Mouse (Mus musculus) left cerebral cortex, adult 9 months (tissue): Measurements from ENCODE around the gene Tmem231.

ENCODE experiments used
- DNase-seq, 2 experiments: peaks; one replicate each; pipeline ENCODE4 v3.0.0; 2022; ENCODE audit warnings: low spot score in 2 of 2

Gene Tmem231

GRCm38 (mm10) chr8:111933348-111934076 lies at the start of gene Tmem231:
TSS of gene Tmem231 (minus strand) at chr8:111933881.
- peak; percentile 88 to 90 for DNase-seq

DNA sequence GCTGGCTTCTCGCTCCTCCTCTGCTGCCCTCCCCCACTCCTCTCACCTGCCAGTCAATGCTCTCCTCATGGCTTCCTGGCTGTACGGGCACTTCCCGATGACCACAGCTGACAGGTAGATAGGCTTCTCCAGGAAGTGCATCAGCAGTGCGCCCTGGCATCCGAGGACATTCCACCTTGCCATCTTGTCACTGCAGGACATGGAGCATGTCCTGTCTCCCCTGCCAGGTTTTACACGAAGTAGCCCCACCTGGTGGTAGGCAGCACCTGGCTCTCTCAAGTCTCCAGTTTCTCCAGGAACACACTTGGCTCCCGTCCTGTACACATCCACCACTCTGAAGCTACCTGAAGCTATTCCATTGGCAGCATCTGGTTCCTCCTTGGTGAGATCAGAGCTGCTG lies 48.4 kb upstream of the Tmem231 start:
- DNase-seq = no peak

DNA sequence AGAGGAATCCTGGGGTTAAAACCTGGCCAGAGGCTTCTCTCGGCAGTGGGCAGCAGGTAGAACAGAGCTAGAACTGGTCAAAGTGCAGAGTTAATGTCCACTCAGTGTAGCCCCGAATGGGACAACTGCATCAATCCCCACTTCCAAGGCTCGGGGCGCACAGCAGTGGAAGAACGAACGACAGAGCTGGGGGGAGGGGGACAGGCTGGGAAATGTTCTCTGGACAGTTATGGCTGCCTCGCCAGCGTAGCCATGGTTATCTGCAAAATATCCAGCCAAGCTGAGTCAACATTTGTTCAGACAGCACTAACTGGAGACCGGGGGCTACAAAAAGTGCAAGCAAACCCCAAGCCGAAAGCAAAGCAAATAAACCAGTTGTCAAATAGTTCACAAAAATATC lies 44.5 kb upstream of the Tmem231 start:
- DNase-seq = no peak

DNA sequence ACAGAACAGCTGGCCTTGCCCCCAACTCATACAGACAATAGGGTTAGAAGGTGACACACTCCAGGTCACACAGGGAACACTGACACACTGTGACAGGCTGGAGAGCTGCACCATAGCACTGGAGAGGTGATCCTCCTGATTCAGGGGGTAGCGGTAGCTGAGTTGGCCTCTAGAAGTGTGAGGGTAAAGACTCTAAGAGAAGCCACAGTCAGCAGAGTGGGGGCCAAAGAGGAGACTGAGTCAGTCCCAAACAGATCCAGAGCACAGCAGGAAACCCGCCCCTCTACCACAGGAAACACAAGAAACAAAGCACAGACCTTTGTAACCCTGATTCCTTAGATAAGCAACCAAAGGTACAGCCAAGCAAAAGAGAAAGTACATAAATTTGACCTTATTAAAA lies 42.6 kb upstream of the Tmem231 start:
- DNase-seq = no peak

DNA sequence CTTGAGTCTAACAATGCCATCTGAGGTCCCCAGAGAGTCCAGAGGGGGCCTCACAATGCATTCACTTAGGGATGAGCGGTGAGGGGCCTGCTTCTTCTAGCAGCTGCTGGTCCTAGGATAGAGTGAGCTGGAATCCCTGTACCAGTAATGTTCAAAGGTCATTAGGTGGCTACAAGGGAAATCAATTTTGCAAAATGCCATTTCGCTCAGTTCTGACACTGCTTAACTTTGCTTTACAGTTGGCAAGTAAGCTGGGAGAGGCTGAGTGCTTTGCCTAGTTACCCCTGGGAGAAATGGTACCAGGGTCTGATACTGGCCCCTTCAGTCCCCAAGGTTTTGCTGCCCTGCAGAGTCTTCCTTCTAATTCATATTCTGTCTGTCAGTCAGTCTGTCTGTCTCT lies 42.0 kb upstream of the Tmem231 start:
- DNase-seq = no peak

DNA sequence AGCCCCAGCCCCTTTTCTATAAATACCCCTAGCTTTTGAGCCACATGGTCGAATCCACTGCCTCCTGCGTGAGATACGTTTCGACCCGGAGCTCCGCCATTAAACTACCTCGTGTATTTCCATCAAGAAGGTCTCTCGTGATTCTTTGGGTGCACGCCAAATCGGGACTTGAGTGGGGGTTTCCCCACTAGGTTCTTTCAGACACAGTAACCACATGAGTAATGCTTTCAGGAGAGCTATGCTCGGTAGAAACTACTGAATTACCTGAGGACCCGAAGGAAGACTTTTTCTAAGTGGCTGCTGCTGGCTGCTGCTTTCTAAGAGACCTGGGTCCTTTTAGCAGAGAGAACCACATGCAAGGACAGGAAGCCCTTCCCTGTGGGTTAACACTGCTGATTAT lies 40.5 kb upstream of the Tmem231 start:
- DNase-seq = no peak

DNA sequence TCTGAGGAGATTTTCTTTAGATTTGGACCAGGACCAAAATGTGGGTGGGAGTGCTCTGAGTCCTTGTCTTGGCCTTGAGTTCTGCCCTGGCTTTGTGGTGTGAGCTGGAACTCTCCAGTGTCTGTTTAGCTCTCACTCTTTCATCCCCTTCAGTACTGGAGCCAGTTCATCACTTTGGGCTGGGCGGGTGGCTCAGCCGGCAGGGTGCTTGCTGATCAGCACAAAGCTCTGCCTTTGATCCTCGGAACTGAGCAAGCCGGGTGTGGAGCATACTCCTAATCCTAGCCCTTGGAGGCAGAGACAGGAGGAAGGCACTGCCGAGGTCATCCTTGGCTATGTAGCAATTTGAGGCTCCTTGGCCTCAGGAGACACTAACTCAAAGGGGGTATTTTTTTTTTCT lies 35.3 kb upstream of the Tmem231 start:
- DNase-seq = no peak

GRCm38 (mm10) chr8:111968541-111968940 lies 34.9 kb upstream of the Tmem231 start:
- no peak for DNase-seq

DNA sequence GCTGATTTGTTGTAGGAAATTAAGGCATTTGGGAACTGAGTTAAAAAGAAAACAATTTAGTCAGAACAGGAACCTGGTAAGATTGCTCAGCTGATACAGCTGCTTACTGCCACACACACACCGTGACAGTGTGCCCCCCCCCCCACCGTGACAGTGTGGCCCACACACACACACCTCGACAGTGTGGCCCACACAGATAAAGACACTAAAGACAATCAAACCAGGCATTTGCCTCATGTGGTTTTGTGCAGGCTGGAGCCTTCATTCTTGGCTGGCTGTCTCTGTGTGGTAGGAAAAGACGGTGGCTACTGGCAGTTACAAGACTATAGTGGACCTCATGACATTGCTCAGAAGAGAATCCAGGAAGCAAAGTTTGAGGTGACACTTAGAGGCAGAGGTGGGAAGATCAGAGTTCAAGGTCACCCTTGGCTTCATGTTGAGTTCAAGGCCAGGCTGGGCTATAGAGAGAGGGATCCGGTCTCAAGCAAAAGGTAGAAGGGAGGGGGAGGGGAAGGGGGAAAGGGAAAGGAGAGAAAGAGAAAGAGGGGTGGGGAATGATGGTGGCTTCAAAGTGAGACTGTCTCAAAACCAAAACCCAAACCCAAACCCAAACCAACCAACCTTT lies 33.7 kb upstream of the Tmem231 start:
- DNase-seq = no peak

DNA sequence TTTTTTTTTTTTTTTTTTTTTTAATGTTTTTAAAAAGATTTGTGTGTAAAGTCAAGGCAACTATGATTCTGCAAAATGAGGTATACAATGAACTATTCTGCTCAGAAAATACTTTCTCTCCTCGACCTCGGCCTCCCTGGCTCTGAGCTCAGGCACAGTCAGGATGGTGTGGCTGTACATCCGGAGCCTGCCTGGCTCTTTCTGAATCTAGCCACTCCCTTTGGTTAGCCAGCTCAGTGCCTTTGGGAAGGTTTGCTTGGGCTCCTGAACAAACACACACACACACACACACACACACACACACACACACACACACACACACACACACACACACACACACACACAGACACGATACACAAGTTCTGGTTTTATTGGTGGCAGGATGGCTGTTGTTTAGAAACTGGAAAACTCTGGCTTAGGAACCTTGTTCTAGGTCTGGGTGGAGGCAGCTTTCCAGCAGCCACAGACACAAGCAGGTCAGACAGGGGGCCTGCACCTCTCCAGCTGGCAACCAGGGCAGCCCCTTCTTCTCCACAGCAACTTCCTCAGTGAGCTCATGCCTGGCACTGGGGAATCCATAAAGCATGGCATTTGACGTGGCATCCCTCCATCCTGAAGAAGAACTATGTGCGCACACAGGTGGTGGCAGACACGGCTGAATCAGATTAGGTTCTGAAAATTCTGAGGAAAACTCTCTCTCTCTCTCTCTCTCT lies 31.3 kb upstream of the Tmem231 start:
- DNase-seq = no peak

- DNase-seq = no peak
Measured at GRCm38 (mm10) chr8:111964351-111964750, 30.7 kb upstream of the Tmem231 start.

- DNase-seq = no peak
Measured at GRCm38 (mm10) chr8:111963546-111963945, 29.9 kb upstream of the Tmem231 start.

- no peak for DNase-seq
Measured at GRCm38 (mm10) chr8:111963091-111963490, 29.4 kb upstream of the Tmem231 start.

DNA sequence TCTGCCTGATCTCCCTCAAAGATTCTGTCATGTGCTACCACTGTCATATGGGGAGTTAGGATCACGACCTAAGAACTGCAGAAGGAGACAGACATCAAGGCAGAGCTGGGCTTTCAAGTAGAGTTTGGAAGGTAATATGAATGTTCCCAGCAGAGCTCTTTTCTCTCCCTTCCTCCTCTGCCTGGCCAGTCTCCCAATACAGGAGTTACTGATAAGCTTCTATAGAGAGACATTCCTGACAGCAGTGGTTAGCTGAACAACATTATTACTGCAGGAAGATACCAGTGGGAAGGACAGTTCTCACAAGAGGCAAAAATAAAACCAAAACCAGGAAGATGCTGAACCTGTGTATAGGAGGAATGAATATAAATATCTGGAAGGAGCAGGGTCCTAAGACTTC lies 28.9 kb upstream of the Tmem231 start:
- no peak for DNase-seq

GRCm38 (mm10) chr8:111961330-111961729 lies 27.6 kb upstream of the Tmem231 start:
- DNase-seq = no peak

- DNase-seq = no peak
Measured at GRCm38 (mm10) chr8:111960591-111961321, 27.1 kb upstream of the Tmem231 start.

- no peak for DNase-seq
Measured at GRCm38 (mm10) chr8:111957231-111957630, 23.6 kb upstream of the Tmem231 start.

DNA sequence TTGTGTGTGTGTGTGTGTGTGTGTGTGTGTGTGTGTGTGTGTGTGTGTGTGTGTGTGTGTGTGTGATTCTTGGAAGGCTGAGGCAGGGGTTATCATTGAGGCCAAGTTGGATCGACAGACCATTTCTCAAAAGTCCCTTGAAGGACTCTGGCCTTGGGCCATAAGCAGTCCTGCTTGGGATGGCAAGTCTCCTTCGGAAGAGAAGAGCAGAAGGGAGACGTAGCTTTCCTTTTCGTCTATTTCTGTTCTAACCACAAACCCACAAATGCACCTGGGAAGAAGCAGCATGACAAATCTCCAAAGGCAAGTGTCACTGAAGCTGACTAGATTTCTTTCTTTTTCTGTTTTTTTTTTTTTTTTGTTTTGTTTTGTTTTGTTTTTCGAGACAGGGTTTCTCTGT lies 22.2 kb upstream of the Tmem231 start:
- no peak for DNase-seq

DNA sequence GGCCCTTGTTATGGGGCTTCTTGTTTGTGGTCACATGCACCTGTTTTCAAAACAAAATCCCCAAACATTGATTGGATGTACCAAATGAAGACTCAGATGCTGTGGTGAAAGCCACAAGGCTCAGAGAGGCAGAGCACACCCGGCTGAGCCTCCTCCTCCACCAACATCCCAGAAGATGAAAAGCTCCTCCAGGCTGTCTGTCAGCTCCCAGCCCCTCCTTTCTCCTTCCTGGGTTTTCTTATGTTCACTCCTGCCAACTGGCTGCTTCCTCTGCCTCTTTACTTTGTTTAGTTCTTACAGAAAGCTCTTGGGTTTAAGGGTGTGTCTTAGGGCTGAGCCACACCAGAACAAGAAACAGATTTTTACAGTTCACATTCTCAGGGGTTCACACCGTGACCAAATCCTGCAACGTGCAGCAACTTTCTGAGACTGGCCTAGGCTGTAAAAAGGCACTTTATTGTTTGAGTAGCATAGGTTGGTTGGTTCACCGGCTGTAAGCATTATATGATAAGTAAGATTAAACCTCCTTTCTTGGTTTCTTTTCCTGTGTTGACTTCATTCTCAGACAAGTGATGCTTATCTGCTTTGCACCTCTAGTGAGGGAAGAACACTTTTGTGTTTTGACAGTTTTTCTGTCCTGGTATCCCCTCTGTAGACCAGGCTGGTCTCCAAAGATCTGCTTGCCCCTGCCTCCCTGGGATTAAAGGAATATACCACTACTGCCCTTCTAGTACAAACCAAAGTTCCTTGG lies 21.3 kb upstream of the Tmem231 start:
- DNase-seq = no peak

GRCm38 (mm10) chr8:111951936-111952335 lies 18.3 kb upstream of the Tmem231 start:
- DNase-seq = no peak

GRCm38 (mm10) chr8:111951317-111951716 lies 17.6 kb upstream of the Tmem231 start:
- peak in 1 of 2 experiments; percentile 77 for DNase-seq

DNA sequence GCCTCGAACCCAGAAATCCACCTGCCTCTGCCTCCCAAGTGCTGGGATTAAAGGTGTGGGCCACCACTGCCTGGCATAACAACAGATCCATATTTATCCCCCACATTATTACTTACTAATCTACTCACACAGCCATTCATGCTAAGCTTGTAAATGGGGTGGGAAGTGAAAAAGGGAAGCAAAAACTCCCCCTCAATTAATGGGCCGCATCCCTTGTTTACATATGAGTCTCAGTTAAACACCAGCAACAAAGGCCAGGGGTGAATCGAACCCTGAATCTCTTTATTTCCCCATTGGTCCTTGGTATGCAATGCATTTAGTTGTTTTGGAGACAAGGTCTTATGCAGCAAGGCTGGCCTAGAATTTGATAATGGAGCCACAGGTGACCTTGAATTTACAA lies 17.2 kb upstream of the Tmem231 start:
- no peak for DNase-seq
